Mouse (Mus musculus): Measurements from ENCODE around the gene Stk39.
"Not testable (repeated sequence)": the region's sequence is repeated elsewhere in the genome, so short reads cannot be mapped to it uniquely, and the experiment has no call there.

Stk39 gene

GRCm38 (mm10) chr2:68270836-68271235 lies 201.2 kb downstream of the Stk39 start:
- no peak for DNase-seq

GRCm38 (mm10) chr2:68269646-68270045 lies 202.4 kb downstream of the Stk39 start:
- DNase-seq = no peak

DNA sequence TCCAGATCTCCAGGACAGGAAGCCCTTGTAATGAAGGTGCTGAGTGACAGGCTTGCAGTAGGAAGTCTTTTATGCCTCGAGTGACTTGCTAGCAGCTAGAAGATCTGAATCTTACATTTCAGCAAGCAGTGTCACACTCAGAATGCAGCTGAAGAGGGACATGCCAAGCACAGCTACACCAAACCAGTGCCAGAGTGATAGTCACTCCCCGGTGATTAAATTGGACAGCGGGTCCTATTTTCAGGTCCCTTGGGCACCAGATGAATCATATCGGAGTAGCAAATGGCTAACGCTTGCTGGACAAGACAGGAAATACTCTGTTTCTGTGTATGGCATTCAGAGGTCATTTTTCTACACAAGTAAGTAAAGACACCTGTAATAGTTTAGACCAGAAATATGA lies 207.2 kb downstream of the Stk39 start:
- no peak for DNase-seq

DNA sequence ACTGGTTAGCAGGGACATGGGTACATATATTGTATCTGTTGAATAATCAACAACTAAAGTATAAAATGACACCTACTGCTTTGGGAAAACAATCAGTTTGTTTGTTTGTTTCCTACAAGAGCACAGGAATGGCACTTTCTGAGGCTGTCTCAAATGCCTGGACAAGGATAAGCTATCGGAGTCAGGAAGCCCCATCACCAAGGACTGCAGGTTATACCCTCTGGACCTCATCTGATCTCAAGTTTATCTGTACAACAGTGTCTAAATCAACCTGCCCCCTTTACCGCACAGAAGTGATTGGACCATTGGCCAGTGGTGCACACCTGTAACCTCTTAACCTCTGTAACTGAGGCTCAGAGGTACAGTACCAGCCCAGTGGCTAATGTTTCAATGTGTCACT lies 211.2 kb downstream of the Stk39 start:
- no peak for DNase-seq

- DNase-seq = no peak
Measured at GRCm38 (mm10) chr2:68257571-68257970, 214.5 kb downstream of the Stk39 start.

DNA sequence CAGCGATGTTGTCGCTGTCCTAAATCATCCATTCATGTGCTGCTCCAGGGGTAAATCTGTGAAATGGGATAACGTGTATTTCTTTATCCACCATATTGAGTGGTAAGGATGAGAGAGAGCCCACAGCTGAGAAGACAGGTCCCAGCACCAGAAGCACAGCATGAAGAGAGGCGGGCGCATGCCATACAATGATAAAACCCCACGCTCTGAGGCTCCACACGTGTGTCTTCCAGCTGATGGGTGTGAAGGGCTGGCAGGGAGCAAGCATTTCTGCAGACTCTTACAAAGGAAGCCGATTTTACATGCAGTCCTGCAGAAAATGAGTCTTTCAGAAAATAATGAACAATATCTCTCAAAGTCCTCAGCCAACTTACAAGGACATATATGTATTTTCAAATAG lies 215.6 kb downstream of the Stk39 start:
- no peak for DNase-seq

- no peak for DNase-seq
Measured at GRCm38 (mm10) chr2:68254756-68255155, 217.3 kb downstream of the Stk39 start.

DNA sequence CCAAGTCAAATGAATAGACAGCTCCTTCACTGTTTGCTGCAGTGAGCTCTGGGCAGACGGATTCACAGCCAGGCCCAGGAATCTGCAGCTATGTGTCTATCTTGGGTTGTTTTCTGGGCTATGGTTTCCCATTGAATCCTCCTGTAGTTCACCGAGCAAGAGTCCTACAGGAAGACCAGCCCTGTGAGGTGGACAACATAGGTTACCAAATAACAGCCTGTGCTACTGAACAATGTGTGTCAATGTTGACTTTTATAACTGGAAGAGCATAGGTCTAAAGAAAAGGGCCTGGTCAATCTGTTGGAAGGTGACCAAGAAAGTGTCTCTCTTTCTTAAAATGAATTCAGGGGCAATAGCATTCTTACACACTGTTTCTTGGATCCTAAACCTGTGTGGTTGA lies 218.8 kb downstream of the Stk39 start:
- no peak for DNase-seq

- DNase-seq = no peak
Measured at GRCm38 (mm10) chr2:68252048-68252758, 219.9 kb downstream of the Stk39 start.

DNA sequence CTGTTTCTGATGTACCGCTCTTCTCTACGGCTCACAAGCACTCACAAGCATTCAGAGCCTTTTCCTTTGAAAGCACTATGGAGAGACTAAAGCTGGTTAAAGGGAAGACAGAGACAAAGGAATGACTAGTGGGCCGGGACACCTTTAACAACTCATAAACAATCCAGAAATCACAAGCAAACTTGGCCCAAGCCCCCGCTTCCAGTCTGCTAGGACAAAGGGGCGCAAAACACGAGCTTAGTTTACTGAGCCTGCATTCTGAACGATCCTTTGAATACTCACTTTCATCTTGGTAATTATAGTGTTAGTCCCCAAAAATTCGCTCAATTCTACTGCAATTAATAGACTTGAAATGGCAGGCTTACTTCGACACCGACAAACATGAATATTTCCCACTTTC lies 221.2 kb downstream of the Stk39 start:
- DNase-seq = no peak

GRCm38 (mm10) chr2:68249855-68250424 lies 222.1 kb downstream of the Stk39 start:
- no peak for DNase-seq

DNA sequence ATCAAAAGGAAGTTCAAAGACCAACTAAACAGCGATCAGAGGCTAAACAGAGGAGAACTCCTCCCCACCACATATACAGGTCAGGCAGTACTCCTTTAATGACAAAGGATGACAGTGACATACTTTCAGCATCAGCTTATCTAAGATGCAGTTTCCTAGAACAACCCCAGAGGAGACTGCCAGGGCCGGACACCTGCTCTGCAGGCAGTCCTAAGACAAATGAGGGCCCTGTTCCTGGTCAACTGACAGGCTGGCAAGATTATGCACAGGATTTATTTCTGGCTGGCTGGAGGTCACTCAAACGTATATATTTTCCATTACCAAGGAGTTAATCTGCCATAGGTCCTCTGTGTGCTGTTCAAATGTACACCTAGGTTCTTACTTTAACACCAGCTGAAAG lies 225.8 kb downstream of the Stk39 start:
- DNase-seq = no peak

DNA sequence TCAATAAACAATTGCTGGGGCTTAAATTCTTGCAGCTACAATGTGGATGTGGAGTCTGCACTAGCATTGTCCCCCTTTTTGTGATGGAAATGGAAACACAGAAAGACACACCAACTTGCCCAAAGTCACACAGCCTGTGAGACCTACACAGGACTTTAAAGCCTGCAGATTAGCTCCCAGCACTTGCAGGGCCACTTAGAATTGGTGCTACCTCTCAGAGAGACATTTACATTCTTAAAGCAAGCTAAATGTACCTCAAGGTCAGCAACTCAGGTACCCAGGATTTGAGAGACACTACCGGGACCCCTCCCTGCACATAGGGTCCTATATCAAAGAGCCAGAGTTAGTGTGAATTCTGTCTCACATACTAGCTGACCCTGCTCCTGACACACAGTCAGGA lies 227.5 kb downstream of the Stk39 start:
- DNase-seq = no peak

GRCm38 (mm10) chr2:68243879-68244553 lies 228.1 kb downstream of the Stk39 start:
- DNase-seq = peak in 1 of 2 experiments; percentile 32

DNA sequence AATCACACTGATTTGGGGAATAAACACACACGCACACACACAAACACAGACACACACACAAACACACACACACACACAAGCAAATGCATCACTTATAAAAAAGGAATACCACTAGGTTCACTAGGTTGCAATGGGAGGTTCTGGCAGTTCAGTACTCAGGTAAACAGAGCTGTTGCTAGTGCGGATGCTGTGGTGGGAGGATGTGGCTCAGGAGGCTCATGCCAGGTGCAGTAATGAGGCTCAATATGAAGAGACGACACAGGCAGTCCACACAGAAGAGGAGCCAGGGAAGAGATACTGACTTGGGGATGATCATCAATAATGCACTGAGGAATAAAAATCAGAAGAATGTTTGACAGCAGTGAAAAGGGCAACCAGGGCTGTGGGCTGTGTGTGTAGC lies 228.8 kb downstream of the Stk39 start:
- no peak for DNase-seq

DNA sequence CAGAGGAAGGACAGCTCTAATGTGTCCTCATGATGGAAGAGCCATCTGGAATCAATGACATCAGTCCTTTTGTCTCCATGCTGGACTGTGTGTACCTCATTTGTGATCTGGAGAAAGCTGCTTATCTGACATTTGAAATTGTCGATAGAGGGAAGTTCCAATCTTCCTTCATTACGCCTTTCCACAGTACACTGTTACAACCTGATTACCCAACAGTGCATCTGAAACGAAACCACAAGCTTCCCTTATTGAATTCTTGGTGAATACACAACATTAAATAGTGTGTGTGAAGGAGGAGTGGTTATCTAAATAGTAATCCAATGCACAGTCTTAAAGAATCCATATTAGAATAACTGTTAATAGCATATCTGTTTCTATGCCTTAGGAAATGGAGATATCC lies 230.0 kb downstream of the Stk39 start:
- no peak for DNase-seq

GRCm38 (mm10) chr2:68241640-68242039 lies 230.4 kb downstream of the Stk39 start:
- no peak for DNase-seq

- DNase-seq = not testable (repeated sequence)
Measured at GRCm38 (mm10) chr2:68239415-68239814, 232.7 kb downstream of the Stk39 start.

GRCm38 (mm10) chr2:68232929-68233328 lies 239.1 kb downstream of the Stk39 start:
- no peak for DNase-seq

- DNase-seq = no peak
Measured at GRCm38 (mm10) chr2:68229872-68230271, 242.2 kb downstream of the Stk39 start.

DNA sequence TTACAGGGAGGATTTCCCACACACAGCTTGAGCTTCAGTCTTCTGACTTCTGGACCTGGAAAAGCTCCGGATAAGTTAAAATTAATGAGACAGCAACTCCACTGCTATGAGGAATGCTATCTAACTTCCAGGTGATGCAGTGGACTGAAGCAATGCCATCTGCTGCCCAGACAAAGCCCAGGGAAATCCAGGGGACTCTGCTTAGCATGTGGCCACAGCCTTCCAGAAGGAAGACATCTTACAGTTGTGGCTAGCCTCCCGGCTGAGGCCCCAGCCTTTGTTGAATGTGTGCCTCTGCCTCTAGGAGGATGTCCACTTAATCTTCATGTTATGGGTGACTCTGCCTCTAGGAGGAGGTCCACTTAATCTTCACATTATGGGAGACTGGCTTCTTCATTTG lies 243.0 kb downstream of the Stk39 start:
- no peak for DNase-seq

- DNase-seq = no peak
Measured at GRCm38 (mm10) chr2:68222227-68222873, 249.7 kb downstream of the Stk39 start.

GRCm38 (mm10) chr2:68221226-68221625 lies 250.8 kb downstream of the Stk39 start:
- DNase-seq = no peak

GRCm38 (mm10) chr2:68219823-68220222 lies 252.2 kb downstream of the Stk39 start:
- DNase-seq = no peak
